Mouse (Mus musculus) cerebellum, adult (tissue): ENCODE measurements around the gene Sphkap.

Experiments
- ATAC-seq: cut with Nextera tagmentation; 2 replicates; pipeline ENCODE4 v1.9.2; 2017; ENCODE audit warnings: mild to moderate bottlenecking, moderate library complexity, mixed read lengths; ENCODE audit not compliant: insufficient number of reproducible peaks, low FRiP score, low TSS enrichment

Sphkap gene

DNA sequence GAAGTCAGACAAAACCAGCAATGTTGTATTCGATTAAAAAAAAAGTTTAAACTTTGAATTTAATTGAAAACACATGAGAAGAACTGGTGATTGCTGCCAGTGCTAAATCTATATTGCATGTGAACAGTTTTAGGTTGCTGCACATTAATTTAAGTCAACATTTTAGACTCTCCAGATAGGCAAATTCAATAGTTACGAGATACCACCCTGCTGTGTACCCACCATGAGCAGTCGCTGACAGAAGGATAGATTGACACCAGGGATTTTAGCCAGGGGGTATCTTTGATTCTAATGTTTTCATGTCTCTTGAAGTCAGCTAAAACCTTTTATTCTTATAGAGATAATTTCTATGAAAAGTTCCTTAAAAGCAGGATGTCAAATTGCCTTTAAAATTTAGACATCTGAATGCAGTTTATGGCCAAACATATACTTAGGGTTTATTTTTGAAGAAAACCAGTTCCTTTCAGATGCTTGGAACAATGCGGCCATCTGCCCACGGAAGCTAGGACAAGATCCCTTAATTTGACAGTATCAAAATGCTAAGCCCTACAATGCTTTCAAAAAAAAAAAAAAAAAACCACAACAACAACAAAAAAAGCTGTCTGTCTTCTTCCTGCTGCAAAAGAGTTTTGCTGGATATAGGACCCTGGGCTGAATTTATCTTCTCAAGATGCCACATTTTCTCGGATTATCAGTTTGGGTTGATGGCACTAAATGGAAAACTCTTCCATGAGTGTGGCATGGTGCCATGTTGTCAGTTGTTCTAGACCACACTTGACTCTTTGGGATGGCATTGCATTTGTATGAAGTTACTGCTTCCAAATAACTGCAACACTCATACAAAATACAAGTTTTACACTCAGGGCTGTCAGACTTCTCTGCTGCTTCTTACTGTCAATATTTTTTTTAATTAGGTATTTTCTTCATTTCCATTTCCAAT is 110.6 kb downstream of the Sphkap start:
- no peak for ATAC-seq

DNA sequence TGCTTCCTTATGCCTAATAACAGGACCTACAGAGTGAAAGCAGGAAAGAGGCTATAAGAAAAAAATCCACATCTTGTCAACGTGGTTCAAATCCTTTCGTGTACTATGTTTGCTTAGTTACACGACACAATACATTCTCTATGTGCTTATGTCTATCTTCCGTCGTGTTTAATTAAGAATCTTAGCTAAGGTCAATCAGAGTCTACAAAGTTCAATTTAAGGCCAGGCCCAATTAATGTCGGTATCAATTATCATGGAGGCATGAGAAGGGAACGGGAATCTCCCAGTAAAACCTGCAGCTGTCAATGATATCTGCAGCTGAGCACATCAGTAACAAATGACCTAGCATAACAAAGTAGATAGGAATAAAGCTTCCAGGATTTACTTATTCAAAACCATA is 122.1 kb downstream of the Sphkap start:
- no peak for ATAC-seq

DNA sequence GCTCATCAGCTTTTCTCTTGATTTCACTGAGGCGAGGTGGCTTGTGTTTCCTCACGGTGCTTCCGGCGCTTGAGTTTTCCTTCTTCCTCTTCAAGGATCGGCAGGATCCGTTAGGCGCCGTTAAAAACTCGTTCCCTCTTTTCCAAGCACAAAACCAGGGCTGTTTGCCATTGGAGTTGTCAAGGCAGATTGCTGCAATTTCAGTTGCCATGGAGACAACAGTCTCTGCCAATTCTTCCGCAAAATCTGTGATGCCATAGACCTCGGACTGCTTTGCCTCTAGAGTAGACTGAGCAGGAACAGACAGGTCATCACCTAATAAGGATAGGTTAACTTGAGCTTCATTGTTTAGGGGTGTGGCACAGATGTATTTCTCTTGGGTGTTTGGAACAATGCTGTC is 131.0 kb downstream of the Sphkap start:
- peak; percentile 84 for ATAC-seq

DNA sequence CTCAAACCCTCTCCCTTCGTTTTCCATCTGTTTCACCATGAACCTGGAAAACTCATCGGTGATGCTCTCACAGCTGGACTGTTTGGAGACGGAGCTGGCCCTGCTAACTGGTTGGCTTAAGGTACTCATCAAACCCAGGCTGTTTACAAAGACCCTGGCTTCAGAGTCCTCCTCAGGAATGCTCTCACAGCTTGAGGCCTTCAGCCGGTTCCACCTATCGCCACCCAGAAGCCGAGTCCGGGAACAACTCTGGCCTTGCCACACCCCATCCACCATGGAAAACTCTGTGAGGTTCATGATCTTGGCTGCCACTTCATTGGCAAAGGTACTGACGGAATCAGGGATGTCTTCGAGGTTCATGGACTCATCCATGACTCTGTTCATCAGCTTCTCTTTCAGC is 131.4 kb downstream of the Sphkap start:
- ATAC-seq = peak; percentile 27; the same call in 1 of the 2 replicates

DNA sequence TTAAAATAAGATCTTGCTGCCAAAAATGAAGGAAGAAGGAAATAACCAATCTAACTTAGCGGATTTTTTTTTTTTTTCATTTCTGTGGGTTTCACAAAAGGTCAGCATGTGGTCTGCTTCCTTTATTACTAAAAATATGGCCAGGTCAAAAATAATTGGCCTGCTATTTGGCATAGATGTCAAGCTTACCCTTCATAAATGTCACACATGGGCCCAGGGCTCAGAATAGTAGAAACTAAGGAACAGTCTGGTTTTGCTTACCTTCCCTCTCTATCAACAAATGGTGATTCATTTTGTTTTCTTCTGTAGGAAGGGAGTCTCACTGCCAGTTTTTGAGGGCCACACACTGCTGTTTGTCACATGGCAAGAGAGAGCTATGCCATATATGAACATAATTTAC is 156.3 kb downstream of the Sphkap start:
- no peak for ATAC-seq

DNA sequence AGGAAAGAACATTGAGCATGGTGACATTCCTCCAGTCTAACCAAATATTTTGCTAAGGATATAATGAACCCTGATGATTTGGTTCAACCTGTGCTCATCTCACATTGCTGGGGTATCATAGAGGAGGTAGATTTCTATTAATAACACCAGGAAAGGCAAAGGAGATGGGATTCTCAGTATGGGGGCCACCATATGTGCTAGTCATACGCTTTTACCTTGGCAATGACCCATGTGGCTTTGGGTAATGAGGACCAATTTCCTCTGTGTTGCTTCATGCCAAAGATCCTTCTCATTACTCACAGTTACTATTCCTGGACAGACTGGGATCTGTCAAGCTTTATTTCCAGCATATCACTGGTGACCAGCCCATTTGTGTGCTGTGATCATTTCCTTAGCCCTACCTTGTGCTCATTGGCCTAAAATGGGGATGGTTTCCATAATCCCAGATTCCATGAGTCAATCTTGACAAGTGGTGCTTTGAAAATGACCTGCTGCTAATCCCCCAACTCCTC is 159.7 kb downstream of the Sphkap start:
- peak; percentile 98 for ATAC-seq

DNA sequence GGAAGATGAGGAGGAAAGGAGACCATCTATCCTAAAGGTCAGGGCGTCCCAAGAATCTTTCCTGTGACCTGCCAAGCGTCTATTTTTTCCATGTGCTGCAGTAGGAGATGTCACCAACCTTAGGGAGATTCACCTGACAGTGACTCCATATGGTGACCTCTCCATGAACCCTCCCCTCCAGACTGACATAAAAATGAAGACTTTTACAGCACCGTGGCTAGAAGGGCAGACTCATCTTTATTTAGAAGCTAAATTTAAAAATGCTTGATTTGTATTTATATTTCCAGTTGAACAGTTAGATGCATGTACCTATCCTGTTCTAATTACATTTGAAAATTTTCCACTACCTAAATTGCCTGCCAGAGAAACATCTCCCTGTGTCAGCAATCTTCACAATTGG is 180.1 kb downstream of the Sphkap start:
- ATAC-seq = peak; percentile 77

DNA sequence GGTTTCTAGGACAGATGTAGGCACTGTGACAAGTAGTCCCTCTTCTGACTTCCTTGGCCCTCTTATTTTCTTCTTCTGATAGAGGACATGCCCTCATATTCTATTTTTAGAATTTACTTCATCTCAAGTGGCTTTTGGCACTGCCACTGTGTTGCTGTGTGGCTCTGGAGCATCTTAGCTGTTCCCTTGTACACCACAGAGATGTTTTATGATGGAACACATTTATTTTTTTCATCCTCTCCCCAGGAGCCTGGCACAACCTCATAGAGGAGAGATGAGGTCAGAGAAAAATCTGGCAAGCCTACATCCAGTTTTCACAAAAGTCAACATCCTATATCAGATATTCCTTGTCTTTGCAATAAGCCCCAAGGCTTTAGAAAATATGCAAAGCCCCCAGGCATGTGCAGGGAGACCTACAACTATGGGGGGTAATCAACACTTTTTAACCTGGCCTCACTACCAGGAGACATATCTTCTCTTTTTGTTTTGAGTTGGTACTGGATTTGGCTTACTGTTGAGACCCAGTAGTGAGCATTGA is 183.5 kb downstream of the Sphkap start:
- ATAC-seq = peak; percentile 87

DNA sequence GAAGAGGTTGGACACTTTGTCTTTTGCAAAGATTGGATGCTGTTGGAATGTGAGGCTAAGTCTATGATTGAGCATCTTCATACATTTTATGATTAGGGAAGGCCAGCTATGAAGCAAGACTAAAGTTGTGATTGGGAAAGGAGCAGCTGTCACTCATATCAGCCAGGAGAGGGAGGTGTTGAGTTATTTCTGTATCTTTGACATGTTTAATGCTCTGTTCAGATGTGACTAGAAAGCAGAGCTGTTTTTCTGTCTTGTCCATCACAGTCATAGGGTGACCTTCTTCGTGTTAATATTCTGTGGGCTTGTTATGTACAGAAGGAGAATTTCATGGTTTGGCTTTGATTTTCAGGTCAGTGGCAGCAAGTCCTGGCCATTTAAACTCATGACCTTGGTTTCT is 184.9 kb downstream of the Sphkap start:
- ATAC-seq = no peak

DNA sequence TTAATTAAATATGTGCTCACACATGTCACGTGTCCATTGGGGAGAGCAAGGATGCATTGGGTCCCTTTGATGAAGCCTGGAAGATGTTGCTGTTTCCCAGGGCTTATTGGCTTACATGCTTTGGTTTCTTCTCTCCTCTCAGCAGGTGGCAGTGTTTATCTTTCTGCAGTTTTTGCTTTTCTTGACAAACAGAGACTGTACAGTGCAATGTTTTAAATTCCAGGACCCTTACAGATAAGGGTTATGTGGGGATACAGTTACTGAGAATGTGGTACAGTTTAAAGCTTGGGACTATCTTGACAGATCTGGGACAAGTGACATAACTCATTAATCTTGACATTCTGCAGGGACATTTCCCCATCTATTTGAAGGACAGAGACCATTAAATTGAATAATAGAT is 189.7 kb downstream of the Sphkap start:
- peak; percentile 31; the same call in 1 of the 2 replicates for ATAC-seq

DNA sequence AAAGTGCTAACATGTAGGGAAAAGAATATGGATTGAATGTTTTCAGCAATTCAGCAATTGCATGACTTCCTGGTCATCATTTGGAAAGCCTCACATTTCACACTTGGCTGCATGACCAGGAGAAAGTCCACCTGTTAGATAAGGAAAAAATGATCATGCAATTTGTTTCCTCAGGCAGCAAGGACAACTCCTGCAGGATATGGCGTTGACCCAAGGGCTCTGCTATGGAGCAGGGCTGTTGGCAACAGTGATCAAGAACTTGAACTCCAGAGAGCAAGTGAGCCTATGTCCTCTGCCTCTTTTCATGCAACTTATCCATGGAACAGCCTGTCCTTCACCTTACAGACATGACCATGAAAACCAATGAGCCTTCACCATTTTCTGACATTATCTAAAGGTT is 198.0 kb downstream of the Sphkap start:
- no peak for ATAC-seq
